Mouse (Mus musculus): ENCODE data around the gene Gm867. TPM values are rescaled to one million over a fixed set of nuclear protein-coding genes. Genes with fewer than 3 reads are reported as not detected.

The Gm867 gene
- total RNA-seq, 2 experiments from 2014 or later: not detected

DNA sequence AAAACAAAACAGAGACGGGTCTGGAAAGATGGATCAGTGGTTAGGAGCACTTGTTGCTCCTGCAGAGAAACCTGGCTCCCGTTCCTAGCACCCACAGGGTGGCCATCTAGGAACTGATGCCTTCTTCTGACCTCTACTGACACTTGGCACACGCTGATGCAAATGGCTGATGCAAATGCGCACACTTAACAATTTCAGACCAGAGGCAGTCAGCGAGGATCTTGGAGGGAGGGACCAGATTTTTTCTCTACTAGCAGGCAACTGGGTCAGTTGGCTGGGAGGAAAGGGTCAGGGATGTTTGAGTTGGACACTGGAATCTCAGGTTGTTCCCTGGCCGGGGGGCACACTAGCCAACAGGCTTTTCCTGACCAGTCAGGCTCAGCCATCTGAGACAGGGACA, 7.6 kb downstream of the Gm867 start, which contains the start of gene Chchd10:
TSS of gene Chchd10 (plus strand) at position 240 of the 400 bp plus-strand sequence.
- intact Hi-C loops (cut with DNase I): no loop called here
- TF ChIP-seq CTCF (IDR thresholded peaks at IDR 0.05): no peak
- DNase-seq: no peak

GRCm38 (mm10) chr10:75932081-75932678, 8.3 kb downstream of the Gm867 start:
- TF ChIP-seq CTCF (IDR thresholded peaks at IDR 0.05): no peak
- Histone ChIP-seq H3K27ac (peak overlapping the region; percentile 86), H3K4me3 (peak overlapping the region; percentile 84)
- intact Hi-C loops (cut with DNase I): no loop called here
- peak; percentile 78 for DNase-seq

More for the DNA sequence above, 7.6 kb downstream of the Gm867 start, which contains the start of gene Chchd10:
- Histone ChIP-seq H3K4me3 (peak within 1 kb of the TSS; percentile 84), H3K27ac (peak within 1 kb of the TSS; percentile 86)

DNA sequence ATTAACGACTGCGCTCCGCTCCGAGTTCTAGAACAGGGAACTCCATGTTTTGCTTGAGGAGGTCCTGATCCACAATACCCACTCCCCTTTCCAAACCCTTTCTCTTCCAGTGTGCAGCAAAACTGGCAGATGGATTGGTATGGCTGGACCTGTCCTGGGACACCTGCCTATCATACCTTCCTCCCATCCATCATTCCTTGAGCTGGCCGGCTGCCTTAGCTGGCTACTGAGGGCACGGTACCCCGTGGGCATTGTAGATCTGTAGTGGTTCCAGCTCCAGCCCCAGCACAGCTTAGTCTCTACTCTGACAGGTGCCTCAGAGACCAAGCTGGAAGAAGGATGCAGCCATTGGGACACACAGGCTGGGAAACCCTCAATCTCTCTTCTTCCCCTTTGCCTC, 9.2 kb downstream of the Gm867 start:
- peak overlapping the region; percentile 84 for H3K4me3 ChIP-seq
- TF ChIP-seq CTCF (IDR thresholded peaks at IDR 0.05): no peak
- intact Hi-C loops (cut with DNase I): no loop called here
- H3K27ac ChIP-seq: peak overlapping the region; percentile 86; the same call in 1 of the 2 replicates
- no peak for DNase-seq

DNA sequence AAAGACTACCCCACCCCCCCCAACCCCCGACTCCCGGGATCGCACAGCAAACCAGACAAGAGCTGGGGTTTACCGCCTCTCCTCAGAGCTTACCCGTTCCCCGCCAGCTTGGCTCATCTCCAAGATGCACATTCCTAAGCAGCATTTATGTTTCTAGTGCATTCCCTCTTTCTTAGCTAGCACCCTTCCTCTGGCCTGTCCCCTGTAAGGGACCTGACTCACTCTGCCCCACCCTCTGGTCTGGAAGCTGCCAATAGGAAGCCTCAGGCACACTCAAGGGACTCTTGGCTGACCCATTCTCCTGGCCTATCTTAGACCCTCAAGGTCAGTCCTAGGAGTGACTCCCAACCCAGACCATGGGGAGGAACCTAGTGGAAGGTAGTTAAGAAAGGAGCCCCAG, 10.2 kb downstream of the Gm867 start:
- Histone ChIP-seq H3K4me3 (peak overlapping the region; percentile 23; the same call in 1 of the 2 replicates), H3K27ac (no peak overlapping the region; the same call in 1 of the 2 replicates)
- intact Hi-C loops (cut with DNase I): no loop called here
- no peak for TF ChIP-seq CTCF (IDR thresholded peaks at IDR 0.05)
- no peak for DNase-seq

DNA sequence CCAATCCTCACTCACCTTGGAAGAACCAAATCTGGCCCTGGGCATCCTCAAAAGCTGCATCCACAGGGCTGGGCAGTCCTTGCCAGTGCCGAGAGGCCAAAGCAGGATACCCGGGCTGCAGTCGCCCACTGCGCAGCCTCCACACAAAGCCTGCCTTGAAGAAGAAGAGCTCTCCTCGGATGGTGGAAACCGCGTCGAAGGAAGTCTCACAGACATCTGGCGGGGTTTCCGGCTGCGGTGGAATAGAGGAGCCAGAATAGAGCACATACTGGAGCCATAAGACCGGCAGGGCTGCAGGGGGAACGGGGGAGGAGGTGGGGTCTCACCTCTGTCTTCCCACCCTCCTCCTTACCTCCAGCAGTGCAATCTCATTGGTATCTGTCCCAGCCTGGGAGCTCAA, 14.1 kb downstream of the Gm867 start:
- DNase-seq: no peak
- H3K4me3 ChIP-seq: no peak overlapping the region
- intact Hi-C loops (cut with DNase I): no loop called here
- no peak for TF ChIP-seq CTCF (IDR thresholded peaks at IDR 0.05)
- no peak overlapping the region for H3K27ac ChIP-seq

GRCm38 (mm10) chr10:75924324-75924723, 16.1 kb downstream of the Gm867 start:
- DNase-seq: peak; percentile 45
- no peak overlapping the region for H3K27ac ChIP-seq
- intact Hi-C loops (cut with DNase I): no loop called here
- H3K4me3 ChIP-seq: no peak overlapping the region
- peak; percentile 52 for TF ChIP-seq CTCF (IDR thresholded peaks at IDR 0.05)

GRCm38 (mm10) chr10:75921726-75922560, 18.5 kb downstream of the Gm867 start:
- peak overlapping the region; percentile 96 for H3K27ac ChIP-seq
- peak overlapping the region; percentile 99 for H3K4me3 ChIP-seq
- no peak for TF ChIP-seq CTCF (IDR thresholded peaks at IDR 0.05)
- intact Hi-C loops (cut with DNase I): no loop called here
- no peak for DNase-seq

DNA sequence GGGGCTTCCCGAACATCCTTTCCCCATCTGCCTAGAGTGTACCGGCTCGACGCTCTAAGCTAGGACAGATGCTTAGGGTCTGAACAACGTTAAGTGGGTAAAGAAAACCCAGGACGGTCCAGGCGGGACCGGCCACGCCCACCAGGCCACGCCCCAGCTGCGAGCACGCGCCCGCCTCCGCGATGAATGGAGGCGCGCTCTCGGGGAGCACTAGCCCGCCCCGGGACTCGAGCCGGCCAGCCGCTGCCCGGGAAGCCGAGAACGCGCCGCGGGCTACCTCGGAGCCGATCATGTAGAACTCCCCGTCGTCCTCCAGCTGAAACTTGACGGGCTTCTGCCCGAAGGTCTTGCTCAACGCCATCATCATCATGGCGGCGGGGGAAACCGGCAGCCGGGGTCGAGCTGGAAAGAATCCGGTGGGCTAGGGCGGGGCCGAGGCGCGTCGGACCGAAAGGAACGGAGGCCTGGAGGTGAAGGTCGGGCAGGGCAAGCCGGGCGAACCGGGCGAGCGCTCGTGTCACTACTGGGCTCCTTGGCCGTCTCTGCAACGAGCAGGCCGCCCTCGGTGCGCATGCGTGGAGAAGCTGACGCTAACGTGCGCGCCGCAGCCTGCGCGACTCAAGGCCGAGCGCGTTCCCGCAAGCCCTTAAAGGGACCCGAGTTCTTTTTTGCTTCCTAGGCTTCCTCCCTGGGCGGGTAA, 19.3 kb downstream of the Gm867 start, which contains the start of gene Smarcb1:
TSS of gene Smarcb1 (minus strand) at position 592 of the 700 bp plus-strand sequence.
- Histone ChIP-seq H3K27ac (peak within 1 kb of the TSS; percentile 96), H3K4me3 (peak within 1 kb of the TSS; percentile 99)
- no peak for TF ChIP-seq CTCF (IDR thresholded peaks at IDR 0.05)
- intact Hi-C loops (cut with DNase I): no loop called here
- peak; percentile 97 for DNase-seq

- intact Hi-C loops (cut with DNase I): no loop called here
- no peak for TF ChIP-seq CTCF (IDR thresholded peaks at IDR 0.05)
- H3K4me3 ChIP-seq: no peak overlapping the region
Observed at GRCm38 (mm10) chr10:75919026-75919425, 21.4 kb downstream of the Gm867 start.

DNA sequence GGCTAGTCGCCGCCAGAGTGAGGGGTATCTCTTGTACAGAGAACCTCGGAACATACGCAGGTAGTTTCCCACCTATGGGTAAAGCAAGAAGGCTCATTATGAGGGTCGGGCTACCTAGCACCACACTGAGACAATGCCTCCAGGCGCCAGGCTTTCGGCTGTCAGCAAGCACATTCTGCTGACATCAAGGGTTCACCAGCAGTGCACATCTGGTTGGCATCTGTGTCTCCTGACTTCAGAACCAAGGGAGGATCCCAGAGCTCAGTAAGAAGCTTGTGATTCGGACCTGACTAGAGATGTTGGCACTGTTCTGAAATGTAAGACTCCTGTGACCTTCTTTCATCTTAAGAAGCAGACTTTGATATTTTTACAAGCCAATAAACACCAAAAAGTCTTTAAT, 23.6 kb downstream of the Gm867 start:
- DNase-seq: no peak
- intact Hi-C loops (cut with DNase I): loop anchor here (2.0 kb wide), 1 partner anchor 18 kb away; no protein-coding TSS in a partner anchor
- Histone ChIP-seq H3K27ac (0 out of 2 replicates have a peak overlapping the region, but pooled peaks have one; percentile 21), H3K4me3 (no peak overlapping the region)
- TF ChIP-seq CTCF (IDR thresholded peaks at IDR 0.05): no peak

More at GRCm38 (mm10) chr10:75919026-75919425, 21.4 kb downstream of the Gm867 start:
- DNase-seq: no peak
- H3K27ac ChIP-seq: no peak overlapping the region

DNA sequence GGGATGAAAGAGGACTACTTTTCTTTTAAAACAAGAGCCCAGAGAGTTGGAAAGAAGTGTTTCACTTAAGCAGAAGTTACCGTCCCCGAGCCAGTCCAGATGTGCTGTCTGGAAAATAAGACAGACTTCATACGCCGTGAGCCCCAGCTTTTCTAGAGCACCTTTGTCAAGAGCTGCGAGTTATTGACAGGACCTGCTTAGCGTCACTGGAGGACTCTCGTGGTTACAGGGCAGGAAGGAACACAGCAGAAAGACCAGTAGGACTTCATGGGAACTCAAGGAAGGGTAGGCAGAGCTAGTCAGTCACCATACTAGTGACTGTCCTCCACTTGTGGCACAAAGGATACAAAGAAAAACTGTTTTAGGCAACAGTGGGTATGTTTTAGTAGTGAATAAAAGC, 24.9 kb downstream of the Gm867 start:
- H3K4me3 ChIP-seq: peak overlapping the region; percentile 45; the same call in 1 of the 2 replicates
- intact Hi-C loops (cut with DNase I): no loop called here
- DNase-seq: no peak
- peak overlapping the region; percentile 53 for H3K27ac ChIP-seq
- TF ChIP-seq CTCF (IDR thresholded peaks at IDR 0.05): no peak

DNA sequence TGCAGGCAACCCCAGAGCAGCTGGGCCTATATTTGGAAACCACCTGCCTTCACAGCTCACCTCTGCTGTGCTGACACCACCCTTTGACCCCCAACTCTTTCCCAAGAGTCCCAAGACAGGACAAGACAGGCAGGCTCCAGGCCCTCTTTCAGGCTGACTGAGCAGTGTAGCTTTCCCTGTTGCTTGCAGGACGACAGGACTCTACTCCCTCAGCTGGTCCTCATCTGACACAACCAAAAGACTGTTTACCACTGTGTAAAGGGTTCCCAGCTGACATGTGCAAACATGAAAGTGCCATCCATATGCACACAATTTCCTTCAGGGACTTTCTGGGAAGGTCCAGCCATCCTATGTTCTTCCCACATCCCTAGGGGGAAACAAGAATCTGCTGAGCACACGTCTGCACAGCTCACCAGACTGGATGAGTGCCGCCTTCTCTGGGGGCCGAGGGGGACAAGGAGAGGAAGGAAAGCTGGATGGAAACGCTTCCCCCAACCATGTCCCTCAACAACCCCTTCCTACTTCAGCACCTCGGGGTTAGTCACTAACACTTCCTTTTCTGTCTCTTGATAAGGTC, 27.4 kb downstream of the Gm867 start:
- H3K4me3 ChIP-seq: no peak overlapping the region
- peak overlapping the region; percentile 41 for H3K27ac ChIP-seq
- no peak for DNase-seq
- intact Hi-C loops (cut with DNase I): no loop called here
- no peak for TF ChIP-seq CTCF (IDR thresholded peaks at IDR 0.05)

All from gastrocnemius, adult 2 months (tissue).